Mouse (Mus musculus) liver, postnatal 0 days (tissue): Measurements from ENCODE around the gene Dmkn.

Experiments
- CTCF ChIP-seq: sonication (generic); IDR thresholded peaks from 2 replicates; pipeline ENCODE4 v1.5.1; 2016; ENCODE audit warnings: antibody characterized with exemption, low read depth
- EP300 ChIP-seq: IDR thresholded peaks from 2 replicates; pipeline ENCODE4 v1.6.1; 2016; ENCODE audit warnings: antibody characterized with exemption, low read depth, mild to moderate bottlenecking

GRCm38 (mm10) chr7:30803256-30803655 is 39.7 kb downstream of the Dmkn start:
- TF ChIP-seq CTCF, result 0 out of 2 replicates have a peak, but pooled peaks have one; percentile 5
- TF ChIP-seq EP300, result no peak
